Mouse (Mus musculus): Measurements from ENCODE around the gene Pitpnc1. TPM values are rescaled to one million over a fixed set of nuclear protein-coding genes. Genes with fewer than 3 reads are reported as not detected.

The Pitpnc1 gene
- polyA plus RNA-seq, 1 experiment = 30.0 TPM

- peak; percentile 77 to 81 for DNase-seq
- no peaks in the 10 kb centered on the region for H3K27me3 ChIP-seq (ENCODE audit: control insufficient read depth, insufficient read depth, low read length)
- WGBS = 24% methylated on average over 6 of the region's 6 CpGs
These were observed 194.6 kb downstream of the Pitpnc1 start for GRCm38 (mm10) chr11:107275902-107276301.

GRCm38 (mm10) chr11:107274206-107274605 is 196.3 kb downstream of the Pitpnc1 start:
- Histone ChIP-seq H3K27ac (ENCODE audit: insufficient read depth, low read length) (no peak overlapping the region), H3K27me3 (ENCODE audit: control insufficient read depth, insufficient read depth, low read length) (no peaks in the 10 kb centered on the region), H3K4me1 (ENCODE audit: control insufficient read depth, insufficient read depth, low read length) (no peaks in the 10 kb centered on the region; the same call in 1 of the 2 replicates), H3K4me3 (replicated peaks; ENCODE audit: insufficient read depth, low read depth, low read length) (no peak overlapping the region)
- 23% methylated on average over 9 of the region's 9 CpGs for WGBS
- DNase-seq = peak; percentile 31 to 44
- no peak for TF ChIP-seq POLR2A (IDR thresholded peaks at IDR 0.05; ENCODE audit: borderline replicate concordance, insufficient read depth, low read length)
- no peak for TF ChIP-seq CTCF (IDR thresholded peaks at IDR 0.05; ENCODE audit: borderline replicate concordance, insufficient read depth, low read depth, low read length)

More at GRCm38 (mm10) chr11:107275902-107276301, 194.6 kb downstream of the Pitpnc1 start:
- TF ChIP-seq POLR2A (IDR thresholded peaks at IDR 0.05; ENCODE audit: borderline replicate concordance, insufficient read depth, low read length) (no peak), CTCF (IDR thresholded peaks at IDR 0.05; ENCODE audit: borderline replicate concordance, insufficient read depth, low read depth, low read length) (peak; percentile 93)
- peaks cover 2% of the 10 kb centered on the region; the same call in 1 of the 2 replicates for H3K4me1 ChIP-seq (ENCODE audit: control insufficient read depth, insufficient read depth, low read length)
- H3K27ac ChIP-seq (ENCODE audit: insufficient read depth, low read length) = no peak overlapping the region
- H3K4me3 ChIP-seq (replicated peaks; ENCODE audit: insufficient read depth, low read depth, low read length) = no peak overlapping the region

GRCm38 (mm10) chr11:107272351-107272975 is 198.0 kb downstream of the Pitpnc1 start:
- 43% methylated on average over 11 of the region's 11 CpGs for WGBS
- Histone ChIP-seq H3K27me3 (ENCODE audit: control insufficient read depth, insufficient read depth, low read length) (no peaks in the 10 kb centered on the region), H3K4me1 (ENCODE audit: control insufficient read depth, insufficient read depth, low read length) (no peaks in the 10 kb centered on the region; the same call in 1 of the 2 replicates), H3K4me3 (replicated peaks; ENCODE audit: insufficient read depth, low read depth, low read length) (no peak overlapping the region), H3K27ac (ENCODE audit: insufficient read depth, low read length) (no peak overlapping the region)
- peak; percentile 28 to 40 for DNase-seq
- TF ChIP-seq POLR2A (IDR thresholded peaks at IDR 0.05; ENCODE audit: borderline replicate concordance, insufficient read depth, low read length) (no peak), CTCF (IDR thresholded peaks at IDR 0.05; ENCODE audit: borderline replicate concordance, insufficient read depth, low read depth, low read length) (no peak)

GRCm38 (mm10) chr11:107270564-107270963 is 199.9 kb downstream of the Pitpnc1 start:
- Histone ChIP-seq H3K4me1 (ENCODE audit: control insufficient read depth, insufficient read depth, low read length) (no peaks in the 10 kb centered on the region; the same call in none of the 2 replicates), H3K27ac (ENCODE audit: insufficient read depth, low read length) (no peak overlapping the region), H3K27me3 (ENCODE audit: control insufficient read depth, insufficient read depth, low read length) (no peaks in the 10 kb centered on the region), H3K4me3 (replicated peaks; ENCODE audit: insufficient read depth, low read depth, low read length) (no peak overlapping the region)
- no peak for DNase-seq
- WGBS = 94% methylated on average over 9 of the region's 9 CpGs
- TF ChIP-seq POLR2A (IDR thresholded peaks at IDR 0.05; ENCODE audit: borderline replicate concordance, insufficient read depth, low read length) (no peak), CTCF (IDR thresholded peaks at IDR 0.05; ENCODE audit: borderline replicate concordance, insufficient read depth, low read depth, low read length) (no peak)

GRCm38 (mm10) chr11:107267522-107267921 is 203.0 kb downstream of the Pitpnc1 start:
- Histone ChIP-seq H3K4me3 (replicated peaks; ENCODE audit: insufficient read depth, low read depth, low read length) (no peak overlapping the region), H3K4me1 (ENCODE audit: control insufficient read depth, insufficient read depth, low read length) (no peaks in the 10 kb centered on the region; the same call in none of the 2 replicates), H3K27ac (ENCODE audit: insufficient read depth, low read length) (no peak overlapping the region), H3K27me3 (ENCODE audit: control insufficient read depth, insufficient read depth, low read length) (no peaks in the 10 kb centered on the region)
- no peak for DNase-seq
- TF ChIP-seq CTCF (IDR thresholded peaks at IDR 0.05; ENCODE audit: borderline replicate concordance, insufficient read depth, low read depth, low read length) (peak; percentile 22; the same call in 1 of the 2 replicates), POLR2A (IDR thresholded peaks at IDR 0.05; ENCODE audit: borderline replicate concordance, insufficient read depth, low read length) (no peak)
- 97% methylated on average over 3 of the region's 3 CpGs for WGBS

GRCm38 (mm10) chr11:107265861-107266260 is 204.6 kb downstream of the Pitpnc1 start:
- Histone ChIP-seq H3K4me3 (replicated peaks; ENCODE audit: insufficient read depth, low read depth, low read length) (no peak overlapping the region), H3K4me1 (ENCODE audit: control insufficient read depth, insufficient read depth, low read length) (no peaks in the 10 kb centered on the region; the same call in 1 of the 2 replicates), H3K27ac (ENCODE audit: insufficient read depth, low read length) (no peak overlapping the region), H3K27me3 (ENCODE audit: control insufficient read depth, insufficient read depth, low read length) (no peaks in the 10 kb centered on the region)
- DNase-seq = no peak
- WGBS = 82% methylated on average over 4 of the region's 4 CpGs
- TF ChIP-seq CTCF (IDR thresholded peaks at IDR 0.05; ENCODE audit: borderline replicate concordance, insufficient read depth, low read depth, low read length) = no peak
- TF ChIP-seq POLR2A (IDR thresholded peaks at IDR 0.05; ENCODE audit: borderline replicate concordance, insufficient read depth, low read length) = no peak

- TF ChIP-seq POLR2A (IDR thresholded peaks at IDR 0.05; ENCODE audit: borderline replicate concordance, insufficient read depth, low read length) (no peak), CTCF (IDR thresholded peaks at IDR 0.05; ENCODE audit: borderline replicate concordance, insufficient read depth, low read depth, low read length) (no peak)
- Histone ChIP-seq H3K27me3 (ENCODE audit: control insufficient read depth, insufficient read depth, low read length) (no peaks in the 10 kb centered on the region), H3K4me1 (ENCODE audit: control insufficient read depth, insufficient read depth, low read length) (no peaks in the 10 kb centered on the region; the same call in 1 of the 2 replicates), H3K27ac (ENCODE audit: insufficient read depth, low read length) (no peak overlapping the region), H3K4me3 (replicated peaks; ENCODE audit: insufficient read depth, low read depth, low read length) (no peak overlapping the region)
- DNase-seq = no peak
- WGBS = 70% methylated on average over 20 of the region's 20 CpGs
These were observed 205.4 kb downstream of the Pitpnc1 start for GRCm38 (mm10) chr11:107264889-107265615.
